Mouse (Mus musculus): ENCODE results near the gene Cers5.
"Not testable (repeated sequence)": the region's sequence is repeated elsewhere in the genome, so short reads cannot be mapped to it uniquely, and the experiment has no call there.

Cers5 gene

GRCm38 (mm10) chr15:99790464-99790863 is 17.8 kb upstream of the Cers5 start:
- DNase-seq (ENCODE audit: low read depth, low spot score), result no peak

GRCm38 (mm10) chr15:99787625-99788120 is 15.0 kb upstream of the Cers5 start:
- no peak for DNase-seq (ENCODE audit: low read depth, low spot score)

- DNase-seq (ENCODE audit: low read depth, low spot score), result no peak
Measured at GRCm38 (mm10) chr15:99778677-99779335, 6.1 kb upstream of the Cers5 start.

GRCm38 (mm10) chr15:99778148-99778547 is 5.5 kb upstream of the Cers5 start:
- peak; percentile 70 for DNase-seq (ENCODE audit: low read depth, low spot score)

GRCm38 (mm10) chr15:99772925-99773324 is 240 bp upstream of the Cers5 start:
- DNase-seq (ENCODE audit: low read depth, low spot score), result no peak

GRCm38 (mm10) chr15:99772277-99772880 is 306 bp downstream of the Cers5 start:
- DNase-seq (ENCODE audit: low read depth, low spot score), result peak; percentile 98

GRCm38 (mm10) chr15:99771601-99772276 is 946 bp downstream of the Cers5 start:
- DNase-seq (ENCODE audit: low read depth, low spot score), result peak; percentile 46

GRCm38 (mm10) chr15:99771004-99771500 is 1.6 kb downstream of the Cers5 start:
- no peak for DNase-seq (ENCODE audit: low read depth, low spot score)

- no peak for DNase-seq (ENCODE audit: low read depth, low spot score)
Measured at GRCm38 (mm10) chr15:99768761-99769160, 3.9 kb downstream of the Cers5 start.

GRCm38 (mm10) chr15:99767467-99767866 is 5.2 kb downstream of the Cers5 start:
- DNase-seq (ENCODE audit: low read depth, low spot score), result no peak

- DNase-seq (ENCODE audit: low read depth, low spot score), result no peak
Measured at GRCm38 (mm10) chr15:99754204-99754603, 18.5 kb downstream of the Cers5 start.

GRCm38 (mm10) chr15:99740229-99740628 is 32.5 kb downstream of the Cers5 start:
- no peak for DNase-seq (ENCODE audit: low read depth, low spot score)

GRCm38 (mm10) chr15:99736675-99737074 is 36.0 kb downstream of the Cers5 start:
- no peak for DNase-seq (ENCODE audit: low read depth, low spot score)

- no peak for DNase-seq (ENCODE audit: low read depth, low spot score)
Measured at GRCm38 (mm10) chr15:99735631-99736030, 37.1 kb downstream of the Cers5 start.

GRCm38 (mm10) chr15:99733186-99733585 is 39.5 kb downstream of the Cers5 start:
- no peak for DNase-seq (ENCODE audit: low read depth, low spot score)

- no peak for DNase-seq (ENCODE audit: low read depth, low spot score)
Measured at GRCm38 (mm10) chr15:99731678-99732077, 41.0 kb downstream of the Cers5 start.

- DNase-seq (ENCODE audit: low read depth, low spot score), result no peak
Measured at GRCm38 (mm10) chr15:99731167-99731566, 41.5 kb downstream of the Cers5 start.

- DNase-seq (ENCODE audit: low read depth, low spot score), result peak; percentile 59
Measured at GRCm38 (mm10) chr15:99729056-99729783, 43.5 kb downstream of the Cers5 start.

- DNase-seq (ENCODE audit: low read depth, low spot score), result no peak
Measured at GRCm38 (mm10) chr15:99728211-99728610, 44.5 kb downstream of the Cers5 start.

GRCm38 (mm10) chr15:99727525-99727924 is 45.2 kb downstream of the Cers5 start:
- DNase-seq (ENCODE audit: low read depth, low spot score), result no peak

- not testable (repeated sequence) for DNase-seq (ENCODE audit: low read depth, low spot score)
Measured at GRCm38 (mm10) chr15:99727039-99727438, 45.6 kb downstream of the Cers5 start.

GRCm38 (mm10) chr15:99726549-99726948 is 46.1 kb downstream of the Cers5 start:
- no peak for DNase-seq (ENCODE audit: low read depth, low spot score)

Data from ES-CJ7 (cell line).